Mouse (Mus musculus): ENCODE results near the gene Rasal1. TPM values are rescaled to one million over a fixed set of nuclear protein-coding genes. Genes with fewer than 3 reads are reported as not detected.

The Rasal1 gene
- total RNA-seq, 2 experiments from 2014 or later = 92.7 to 100 TPM

DNA sequence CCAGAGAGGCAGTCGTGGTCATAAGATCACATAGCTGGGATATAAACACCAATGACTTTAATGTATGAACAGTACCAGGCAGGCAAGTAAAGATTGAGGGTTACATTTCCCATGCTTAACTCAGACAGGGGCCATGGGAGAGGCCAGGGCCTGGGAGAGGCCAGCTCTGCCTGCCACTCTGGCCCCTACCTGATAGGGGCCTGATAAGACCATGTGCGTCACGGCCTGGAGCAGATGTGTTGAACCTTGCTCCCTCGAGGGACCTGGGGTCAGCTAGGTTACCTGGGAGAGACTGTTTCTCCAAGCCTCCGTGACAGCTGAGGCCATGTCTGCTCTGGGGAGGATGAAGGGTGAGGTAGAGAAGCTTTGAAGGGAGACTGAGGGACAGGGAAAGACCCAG, 2.6 kb downstream of the Rasal1 start:
- DNase-seq (ENCODE audit: extremely low spot score in 1 of 2, low spot score in 1 of 2) = no peak

DNA sequence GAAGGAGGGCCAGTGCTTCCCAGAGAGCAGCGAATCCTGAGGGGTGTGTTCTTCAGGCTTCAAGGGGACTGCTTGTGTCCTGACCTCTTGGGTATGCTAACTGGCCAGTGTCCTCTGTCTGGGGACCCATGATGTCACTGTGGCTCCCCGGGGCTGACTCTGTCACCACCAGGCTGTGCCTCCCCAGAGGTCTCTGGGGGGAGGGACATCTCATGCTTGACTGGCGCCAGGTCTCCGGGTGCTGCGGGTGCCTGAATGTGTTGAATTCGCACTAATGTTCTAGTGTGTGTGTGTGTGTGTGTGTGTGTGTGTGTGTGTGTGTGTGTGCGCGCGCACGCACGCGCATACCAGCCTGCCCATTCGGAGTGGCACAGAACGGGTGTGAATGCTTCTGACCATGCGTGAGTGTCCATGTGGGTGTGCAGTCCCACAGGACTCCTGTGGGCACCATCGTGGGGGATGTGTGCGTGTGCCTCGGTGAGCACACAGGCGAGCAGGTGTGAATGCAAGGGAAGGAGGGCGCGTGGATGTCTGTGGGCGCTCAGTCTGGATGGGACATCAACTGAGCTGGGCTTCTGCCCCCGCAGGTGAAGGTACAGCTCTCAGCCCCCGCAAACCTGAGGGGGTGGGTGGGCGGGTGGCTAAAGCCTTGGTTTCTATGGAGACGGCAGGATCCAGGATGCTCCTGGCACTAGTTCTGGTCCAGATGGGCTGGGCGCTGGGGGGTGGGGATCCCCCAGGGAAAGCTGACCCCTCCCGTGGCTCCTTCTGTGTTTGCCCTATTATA, 4.5 kb downstream of the Rasal1 start:
- no peak for DNase-seq (ENCODE audit: extremely low spot score in 1 of 2, low spot score in 1 of 2)

DNA sequence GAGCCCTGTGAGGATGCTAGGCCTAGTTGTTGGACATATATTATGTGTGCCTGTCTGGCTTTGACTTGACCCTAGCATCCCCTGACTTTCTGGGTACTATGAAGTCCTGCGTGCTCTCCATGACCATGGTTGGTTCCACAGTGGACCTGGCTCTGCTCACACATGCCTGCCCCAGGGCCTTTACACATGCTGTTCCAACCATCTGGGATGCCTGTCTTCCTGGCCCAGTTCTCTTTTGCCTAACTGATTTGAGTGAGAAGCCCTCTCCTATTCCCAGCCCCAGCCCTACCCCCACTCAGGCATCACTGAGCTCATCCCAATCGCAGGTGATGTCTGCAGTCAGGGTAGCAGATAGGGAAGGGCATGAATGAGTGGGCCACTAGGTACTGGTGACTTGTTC, 5.3 kb downstream of the Rasal1 start:
- no peak for DNase-seq (ENCODE audit: extremely low spot score in 1 of 2, low spot score in 1 of 2)

DNA sequence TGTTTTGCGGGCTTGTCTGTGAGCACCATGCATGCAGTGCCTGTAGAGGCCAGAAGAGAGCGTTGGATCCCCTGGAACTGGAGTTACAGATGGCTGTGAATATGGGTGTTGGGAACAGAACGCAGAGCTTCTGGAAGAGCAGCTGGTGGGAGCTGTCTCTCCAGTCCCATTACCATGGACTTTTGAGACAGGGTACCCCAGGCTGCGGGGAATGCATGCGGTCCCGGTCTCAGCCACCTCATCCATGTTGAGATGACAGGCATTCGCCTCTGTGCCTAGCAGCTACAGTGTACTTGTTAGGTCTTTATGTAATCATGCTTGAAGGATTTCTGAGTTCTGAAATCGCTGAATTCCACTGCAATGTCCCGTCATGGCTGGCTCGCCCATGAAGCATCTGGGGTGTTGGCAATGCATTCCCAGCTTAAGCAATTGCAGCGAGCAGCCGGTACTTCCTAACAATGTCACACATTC, 7.7 kb downstream of the Rasal1 start:
- peak in 1 of 2 experiments; percentile 53 for DNase-seq (ENCODE audit: extremely low spot score in 1 of 2, low spot score in 1 of 2)

DNA sequence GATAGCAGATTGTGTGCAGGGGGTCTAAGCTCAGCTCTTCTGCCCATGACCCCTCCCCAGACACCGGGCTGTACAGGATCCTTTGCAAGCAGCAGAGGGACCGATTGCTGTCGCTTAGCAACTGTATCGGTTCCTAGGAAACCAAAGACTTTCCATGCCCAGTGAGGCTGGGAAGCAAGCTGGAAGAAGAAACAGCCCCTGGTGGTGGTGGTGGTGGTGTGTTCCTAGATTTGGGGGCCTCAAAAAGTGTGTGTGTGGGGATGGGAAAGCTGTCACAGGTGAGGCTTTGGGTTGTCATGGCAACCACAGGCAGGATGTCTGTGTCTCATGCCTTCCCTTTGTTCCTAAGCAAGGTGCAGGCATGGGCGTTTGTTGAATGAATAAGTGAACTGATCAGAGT, 12.2 kb downstream of the Rasal1 start:
- DNase-seq (ENCODE audit: extremely low spot score in 1 of 2, low spot score in 1 of 2) = no peak

DNA sequence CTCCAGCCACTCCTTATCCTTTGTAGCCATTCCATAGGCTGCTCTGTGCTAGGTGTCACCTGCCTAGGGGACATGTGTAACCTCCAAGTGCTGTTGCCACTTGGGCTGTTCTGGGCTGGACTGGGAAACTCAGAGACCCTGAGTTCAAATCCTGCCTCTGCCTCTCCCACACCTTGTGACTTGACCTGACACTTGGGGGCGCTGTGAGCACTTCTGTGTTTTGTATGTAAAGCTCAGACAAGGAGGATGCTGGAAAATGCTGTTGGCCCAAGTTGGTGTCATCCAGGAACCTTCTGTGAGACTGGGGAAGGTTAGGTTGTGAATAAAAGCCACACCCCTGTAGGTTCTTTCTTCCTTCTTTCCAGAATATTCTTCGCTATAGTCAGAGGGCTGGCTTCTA, 16.3 kb downstream of the Rasal1 start:
- DNase-seq (ENCODE audit: extremely low spot score in 1 of 2, low spot score in 1 of 2) = no peak

DNA sequence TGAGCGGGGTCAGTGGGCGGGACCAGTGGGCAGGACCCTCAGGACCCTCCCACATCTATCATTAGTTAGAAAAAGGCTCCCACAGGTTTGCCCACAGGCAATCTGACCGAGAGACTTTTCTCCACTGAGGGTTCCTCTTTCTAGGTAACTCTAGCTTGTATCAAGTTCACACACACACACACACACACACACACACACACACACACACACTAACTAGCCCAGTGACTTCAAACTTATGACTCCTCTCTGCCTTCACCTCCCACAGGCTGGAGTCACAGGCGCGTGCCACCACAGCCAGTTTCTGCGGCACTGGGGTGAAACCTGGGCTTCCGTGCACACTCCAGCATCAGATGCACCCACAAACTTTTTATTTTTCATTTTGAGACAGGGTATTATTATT, 20.1 kb downstream of the Rasal1 start:
- no peak for DNase-seq (ENCODE audit: extremely low spot score in 1 of 2, low spot score in 1 of 2)

DNA sequence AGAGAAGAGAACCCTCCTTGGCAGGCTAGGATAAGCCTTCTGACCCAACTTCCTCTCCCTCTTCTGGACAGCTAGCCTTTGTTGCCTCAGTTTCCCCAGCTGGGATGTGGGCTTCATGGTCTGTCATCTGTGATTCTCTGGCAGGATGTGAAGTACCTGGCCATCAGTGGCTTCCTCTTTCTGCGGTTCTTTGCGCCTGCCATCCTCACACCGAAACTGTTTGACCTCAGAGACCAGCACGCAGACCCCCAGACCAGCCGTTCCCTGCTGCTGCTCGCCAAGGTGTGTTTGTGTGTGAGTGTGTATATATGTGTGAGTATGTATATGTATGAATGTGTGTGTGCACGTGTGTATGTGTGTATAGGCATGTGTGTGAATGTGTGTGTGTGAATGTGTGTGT, 21.5 kb downstream of the Rasal1 start:
- no peak for DNase-seq (ENCODE audit: extremely low spot score in 1 of 2, low spot score in 1 of 2)

DNA sequence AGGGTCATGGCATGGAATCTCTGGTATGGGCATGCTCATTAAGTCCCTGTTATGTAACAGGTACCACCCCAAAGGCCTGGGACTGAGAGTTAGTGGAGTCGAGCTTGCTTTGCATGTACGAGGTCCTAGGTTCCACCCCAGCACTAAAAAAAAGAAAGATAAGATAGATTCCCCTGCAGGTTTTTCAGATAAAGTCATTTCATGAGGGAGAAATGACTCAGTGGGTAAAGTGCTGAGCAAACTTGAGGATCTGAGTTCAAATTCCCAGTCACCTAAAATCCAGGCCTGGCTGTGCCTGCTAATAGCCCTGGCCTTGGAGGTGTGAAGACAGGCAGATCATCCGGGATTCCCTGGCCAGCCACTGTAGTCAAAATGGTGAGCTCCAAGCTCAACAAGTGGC, 23.3 kb downstream of the Rasal1 start:
- DNase-seq (ENCODE audit: extremely low spot score in 1 of 2, low spot score in 1 of 2) = no peak

DNA sequence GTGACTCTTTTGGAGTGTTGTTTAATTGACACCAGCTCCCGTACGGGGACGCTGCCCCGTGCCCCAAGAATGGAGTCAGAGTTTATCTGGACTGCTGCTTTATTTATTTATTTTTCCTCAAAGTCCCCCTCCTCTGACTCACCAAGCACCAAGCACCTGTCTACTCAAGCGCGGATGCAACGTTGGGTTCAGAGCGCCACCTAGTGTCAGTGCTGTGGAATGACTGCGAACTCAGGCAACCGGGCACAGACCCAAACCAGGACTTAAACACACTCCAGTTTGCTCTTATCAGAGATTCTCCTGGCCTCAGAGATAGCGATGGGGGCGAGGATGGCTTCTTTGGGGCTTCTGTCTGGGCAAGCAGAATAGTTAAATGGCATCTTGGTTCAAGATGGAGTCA, 25.0 kb downstream of the Rasal1 start:
- peak; percentile 61 to 83 for DNase-seq (ENCODE audit: extremely low spot score in 1 of 2, low spot score in 1 of 2)

DNA sequence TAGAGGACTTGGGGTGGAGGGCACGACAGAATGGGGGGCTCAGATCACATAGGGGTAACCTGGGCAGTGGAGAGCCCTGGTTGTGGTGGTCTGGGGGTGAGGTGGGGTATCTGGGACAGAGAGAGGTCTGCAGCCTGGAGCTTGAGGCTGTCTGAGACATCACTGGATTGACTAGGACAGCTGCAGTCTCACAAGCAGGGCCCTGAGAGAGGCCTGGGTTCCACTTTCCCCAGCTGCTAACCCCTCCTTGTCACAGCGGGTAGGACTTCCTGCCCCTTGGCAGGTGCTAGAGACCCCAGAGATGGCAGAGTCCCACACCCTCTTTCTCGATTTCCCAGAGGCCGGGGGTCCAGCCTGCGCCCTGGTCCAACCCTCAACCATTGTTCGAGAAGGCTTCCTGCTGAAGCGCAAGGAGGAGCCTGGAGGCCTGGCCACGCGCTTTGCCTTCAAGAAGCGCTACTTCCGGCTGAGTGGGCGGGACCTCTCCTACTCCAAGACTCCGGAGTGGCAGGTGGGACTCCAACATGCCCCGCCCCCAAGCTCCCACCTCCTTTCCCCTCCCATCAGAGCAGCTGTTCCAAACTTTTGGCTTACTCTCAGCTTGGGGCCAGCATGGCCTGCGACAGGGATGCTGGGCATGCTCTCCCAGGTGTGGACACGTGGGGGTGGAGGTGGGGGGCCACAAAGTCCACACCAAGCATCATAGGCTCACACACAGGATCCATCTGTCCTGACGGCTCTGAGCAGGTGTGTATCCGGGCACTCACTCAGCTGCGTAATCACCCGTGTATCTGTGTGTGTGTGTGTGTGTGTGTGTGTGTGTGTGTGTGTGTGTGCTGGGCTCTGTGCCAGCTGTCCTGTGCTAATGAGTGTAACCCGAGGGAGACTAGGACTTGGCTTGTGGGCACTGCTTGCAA, 25.9 kb downstream of the Rasal1 start:
- no peak for DNase-seq (ENCODE audit: extremely low spot score in 1 of 2, low spot score in 1 of 2)

DNA sequence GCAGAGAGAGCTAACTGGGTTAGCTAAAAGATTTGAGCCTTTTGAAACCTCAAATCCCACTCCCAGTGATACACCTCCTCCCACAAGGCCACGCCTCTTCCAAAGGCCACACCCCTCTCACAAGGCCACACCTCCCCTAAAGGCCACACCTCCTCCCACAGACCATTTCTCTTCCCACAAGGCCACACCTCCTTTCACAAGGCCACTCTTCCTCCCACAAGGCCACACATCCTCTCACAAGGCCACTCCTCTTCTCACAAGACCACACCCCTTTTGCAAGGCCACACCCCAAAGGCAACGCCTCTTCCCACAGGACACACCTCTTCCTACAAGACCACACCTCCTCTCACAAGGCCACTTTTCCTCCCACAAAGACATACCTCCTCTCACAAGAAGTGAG, 28.9 kb downstream of the Rasal1 start:
- no peak for DNase-seq (ENCODE audit: extremely low spot score in 1 of 2, low spot score in 1 of 2)

DNA sequence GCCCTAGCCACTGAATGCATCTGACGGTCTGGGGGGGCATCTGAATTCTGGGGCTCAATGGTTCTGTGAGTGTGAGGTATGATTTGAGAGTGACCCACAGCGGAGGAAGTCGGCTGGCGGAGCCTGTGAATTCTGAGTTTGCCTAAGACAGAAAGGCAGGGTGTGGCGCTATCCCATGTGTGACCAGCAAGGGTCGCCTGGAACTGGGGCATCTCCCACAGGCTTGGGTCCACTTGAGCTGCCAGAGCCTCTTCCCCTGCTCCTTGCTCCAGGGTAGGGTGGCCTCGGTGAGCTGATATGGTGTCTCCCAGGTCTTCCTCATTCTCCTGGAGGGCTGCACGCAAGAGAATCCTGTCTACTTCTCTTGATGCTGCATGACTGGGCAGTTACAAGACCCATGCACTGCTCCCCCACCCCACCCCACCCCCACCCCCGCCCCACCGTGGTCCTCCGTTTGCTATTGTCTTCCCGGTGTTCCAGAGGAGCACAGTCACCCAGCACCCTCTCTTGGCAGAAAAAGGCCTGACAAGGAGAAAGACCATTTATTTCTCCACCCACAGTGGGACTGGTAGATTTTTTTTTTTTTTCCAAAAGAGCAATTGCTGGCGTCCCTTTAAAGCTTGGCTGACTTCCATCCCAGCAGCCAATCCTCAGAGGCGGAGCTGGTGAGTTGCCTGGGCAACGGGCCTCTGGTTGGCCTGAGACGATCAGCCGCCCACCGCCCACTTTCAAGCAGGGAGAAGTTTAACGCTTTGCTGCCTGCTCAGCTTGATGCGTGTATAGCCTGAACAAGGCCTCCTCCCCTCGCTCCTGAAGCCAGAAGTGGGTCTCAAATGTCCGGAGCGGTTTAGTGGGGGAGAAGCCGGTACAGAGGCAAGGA, 31.3 kb downstream of the Rasal1 start:
- peak; percentile 72 to 76 for DNase-seq (ENCODE audit: extremely low spot score in 1 of 2, low spot score in 1 of 2)

DNA sequence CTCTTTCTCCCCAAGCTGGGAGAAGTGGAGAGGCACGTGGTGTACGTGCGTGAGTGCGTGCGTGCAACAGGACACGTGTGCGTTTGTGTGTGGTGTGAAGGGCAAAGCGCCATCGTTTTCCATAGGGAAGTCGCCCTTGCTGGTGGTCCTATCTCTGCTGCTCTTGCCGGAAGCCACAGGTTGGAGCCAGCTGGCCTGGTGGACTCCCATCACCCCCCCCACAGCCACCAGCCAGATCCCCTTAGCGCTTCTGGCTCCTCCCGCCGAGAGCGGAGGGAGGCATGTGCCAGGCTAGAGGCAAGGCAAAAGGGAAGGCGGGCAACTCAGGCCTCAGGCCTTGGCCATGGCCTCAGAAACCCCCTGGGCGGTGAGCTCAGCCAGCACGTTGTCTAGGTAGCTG, 32.3 kb downstream of the Rasal1 start:
- DNase-seq (ENCODE audit: extremely low spot score in 1 of 2, low spot score in 1 of 2) = peak in 1 of 2 experiments; percentile 30

DNA sequence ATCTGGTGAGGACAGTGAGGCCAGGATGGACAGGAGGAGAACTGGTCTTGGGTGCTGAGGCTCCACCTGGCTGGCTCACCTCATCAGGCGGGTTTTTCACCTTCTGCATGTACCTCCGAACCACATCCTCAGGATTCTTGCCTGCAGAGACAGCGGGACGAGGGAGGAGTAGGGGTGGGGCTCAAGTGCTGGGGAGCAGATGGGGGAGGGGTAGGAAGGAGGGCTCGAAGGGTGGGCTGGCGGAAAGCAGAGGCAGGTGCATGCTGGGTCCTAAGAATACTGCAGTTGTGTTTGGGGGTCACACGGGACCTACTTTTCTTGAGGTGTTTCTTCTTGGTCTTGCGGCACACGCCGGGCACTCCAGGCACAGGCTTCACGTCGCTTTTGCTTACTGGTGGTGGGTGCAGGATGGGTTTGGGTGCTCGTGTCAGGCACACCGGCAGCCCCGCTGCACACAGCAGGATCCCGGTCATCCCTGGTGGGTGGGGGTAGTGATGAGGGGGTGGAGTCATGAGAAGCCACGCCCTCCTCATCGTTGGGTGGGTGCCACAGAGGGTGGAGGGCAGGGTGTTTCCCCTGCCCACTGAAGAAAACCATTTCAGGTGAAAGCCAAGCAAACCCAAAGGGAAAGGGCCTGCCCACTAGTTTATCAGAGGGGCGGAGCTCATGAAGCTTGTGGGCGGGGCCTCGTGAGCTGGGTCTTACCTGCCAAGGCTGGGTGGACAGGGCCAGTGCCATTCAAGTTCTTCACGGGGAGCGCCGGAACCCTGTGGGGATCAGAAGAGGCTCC, 34.6 kb downstream of the Rasal1 start:
- DNase-seq (ENCODE audit: extremely low spot score in 1 of 2, low spot score in 1 of 2) = no peak

DNA sequence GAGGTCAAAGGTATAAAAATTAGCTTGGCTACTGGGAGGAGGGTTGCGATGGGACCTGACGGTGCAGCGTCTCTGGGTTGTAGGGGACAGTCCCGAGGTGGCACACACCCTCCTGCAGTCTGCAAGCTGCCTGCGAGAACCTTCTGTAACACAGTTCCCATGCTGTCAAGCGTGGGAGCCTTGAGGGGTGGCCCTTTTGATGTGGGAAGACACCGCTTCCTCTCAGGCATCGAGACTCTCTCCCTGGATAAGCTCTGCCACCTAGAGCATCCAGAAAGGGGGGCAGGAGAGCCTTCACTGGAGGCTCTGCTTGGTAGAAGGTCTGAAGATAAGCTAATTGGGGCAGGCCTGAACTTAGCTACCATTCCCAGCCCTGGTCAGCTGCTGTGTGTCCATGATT, 37.1 kb downstream of the Rasal1 start:
- DNase-seq (ENCODE audit: extremely low spot score in 1 of 2, low spot score in 1 of 2) = no peak

DNA sequence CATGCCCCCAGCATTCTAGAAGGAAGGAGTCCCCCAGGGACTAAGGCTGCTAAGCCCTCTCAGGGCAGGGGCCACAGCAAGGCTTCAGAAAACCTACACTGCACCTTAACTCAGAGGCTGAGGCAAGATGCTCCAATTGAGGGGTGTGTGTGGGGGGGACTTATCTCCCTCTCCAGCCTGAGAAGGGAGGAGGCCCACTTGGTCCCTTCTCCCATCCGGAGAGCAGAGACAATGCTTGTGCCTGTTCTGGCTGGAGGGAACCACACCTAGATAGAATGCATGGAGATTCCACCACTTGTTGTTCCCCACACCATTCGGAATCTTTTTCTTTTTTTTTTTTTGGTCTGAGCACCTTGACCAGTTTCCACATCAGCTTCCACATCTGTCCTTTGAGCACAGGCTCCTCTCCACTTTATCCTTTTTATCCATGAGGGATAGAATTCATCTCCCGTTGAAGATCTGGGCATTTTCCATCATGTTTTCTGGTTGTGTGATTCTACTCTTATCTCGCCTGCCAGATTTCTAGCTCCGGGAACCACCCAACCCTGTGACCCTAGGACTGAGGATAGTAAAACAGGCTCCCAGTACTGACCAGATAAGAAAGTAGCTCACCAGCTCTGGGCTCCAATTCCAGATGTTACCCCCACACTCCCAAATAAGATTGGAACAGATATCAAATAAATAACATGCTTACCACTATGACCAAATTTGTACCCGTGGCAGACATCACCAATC, 38.3 kb downstream of the Rasal1 start:
- no peak for DNase-seq (ENCODE audit: extremely low spot score in 1 of 2, low spot score in 1 of 2)

DNA sequence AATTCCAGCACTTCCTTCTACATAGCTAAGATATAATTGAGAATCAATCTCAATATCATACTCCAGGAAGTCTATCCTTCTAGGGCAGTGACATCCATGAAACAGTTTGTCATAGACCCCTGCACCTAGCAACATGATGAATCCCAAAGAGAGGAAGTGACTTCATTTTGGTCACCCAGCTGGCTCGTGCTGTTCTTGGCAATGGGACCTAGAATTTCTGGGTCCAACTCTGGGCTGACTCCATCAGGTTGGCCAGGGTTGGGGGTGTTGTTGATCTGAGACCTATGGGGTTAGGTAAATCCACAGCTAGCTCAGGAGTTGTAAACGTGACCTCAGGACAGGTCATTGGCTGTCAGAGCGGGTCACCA, 38.9 kb downstream of the Rasal1 start:
- DNase-seq (ENCODE audit: extremely low spot score in 1 of 2, low spot score in 1 of 2) = no peak

DNA sequence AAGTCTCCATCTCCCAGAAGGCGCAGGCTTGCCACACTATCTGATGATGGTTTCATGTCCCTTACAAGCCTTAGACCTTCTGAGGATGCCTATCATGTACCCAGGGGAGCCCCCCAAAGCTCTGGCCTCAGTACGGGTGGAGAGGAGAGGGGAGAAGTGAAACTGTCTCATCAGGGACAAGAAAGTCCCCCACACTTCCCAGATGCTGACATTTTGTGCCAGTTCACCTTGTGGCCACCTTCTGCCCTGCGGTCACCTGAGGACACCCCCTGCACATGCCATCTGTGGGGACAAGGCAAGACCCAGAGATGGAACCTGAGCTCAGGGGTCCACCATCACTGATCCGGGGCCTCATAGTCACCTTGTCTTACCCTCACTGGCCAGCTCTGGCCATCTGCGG, 39.3 kb downstream of the Rasal1 start:
- DNase-seq (ENCODE audit: extremely low spot score in 1 of 2, low spot score in 1 of 2) = no peak

Measured in layer of hippocampus, postnatal 25 days (tissue).